Mouse (Mus musculus) spleen, adult 2 months (tissue): ENCODE data around the gene Gm42715. TPM values are rescaled to one million over a fixed set of nuclear protein-coding genes. Genes with fewer than 3 reads are reported as not detected.

Experiments used
- DNase-seq, 2 experiments: peaks; one replicate each; pipeline versions ENCODE4 v3.0.0 to v3.0.0-alpha.2; 2012 to 2021; ENCODE audit warnings: low spot score in 2 of 2, low read depth in 1 of 2
- H3K27ac ChIP-seq: fragments of 200-500 bp; 2 replicates; pipeline ENCODE4 v1.5.1; 2012; ENCODE audit warnings: low read length, inconsistent platforms; ENCODE audit not compliant: insufficient read depth
- H3K27me3 ChIP-seq: fragments of 200-500 bp; 2 replicates; pipeline ENCODE4 v1.6.1; 2012; ENCODE audit warnings: mild to moderate bottlenecking, moderate library complexity, low read length, inconsistent platforms; ENCODE audit not compliant: control insufficient read depth, insufficient read depth
- H3K36me3 ChIP-seq: fragments of 200-500 bp; 2 replicates; pipeline ENCODE4 v1.6.1; 2012; ENCODE audit warnings: mild to moderate bottlenecking, low read length, inconsistent platforms; ENCODE audit not compliant: control insufficient read depth, insufficient read depth
- H3K4me1 ChIP-seq: fragments of 200-500 bp; 2 replicates; pipeline ENCODE4 v1.6.1; 2011; ENCODE audit warnings: inconsistent platforms; ENCODE audit not compliant: control insufficient read depth, insufficient read depth, insufficient read length
- H3K4me3 ChIP-seq: fragments of 200-500 bp; 2 replicates; pipeline ENCODE4 v1.5.1; 2011; ENCODE audit warnings: mild to moderate bottlenecking, inconsistent platforms; ENCODE audit not compliant: insufficient read depth, insufficient read length; ENCODE audit errors: extremely low read depth
- CTCF ChIP-seq: fragments of 200-500 bp; IDR thresholded peaks from 2 replicates; pipeline ENCODE4 v1.5.1; 2011; ENCODE audit warnings: mild to moderate bottlenecking, inconsistent platforms; ENCODE audit not compliant: insufficient read depth, insufficient read length, insufficient replicate concordance; ENCODE audit errors: extremely low read depth
- POLR2A ChIP-seq: fragments of 200-500 bp; IDR thresholded peaks from 2 replicates; pipeline ENCODE4 v1.6.1; 2011; ENCODE audit warnings: low read depth, low read length, inconsistent platforms
- WGBS: fragments of 180-500 bp; shearing (Covaris S2); methylation state at CpG from one replicate; pipeline ENCODE4 v1.1.7; 2018; 5-methylcytosine and 5-hydroxymethylcytosine counted together
- polyA plus RNA-seq: library from polyadenylated mRNA; depleted of rRNA; stranded (reverse); fragments of >200 nt; gene quantifications from 2 replicates; pipeline ENCODE4 v1.2.3, GENCODE M21; 2012

Gene Gm42715
- polyA plus RNA-seq, 1 experiment = 14.6 TPM

- no peaks in the 10 kb centered on the region for H3K27me3 ChIP-seq
- H3K4me3 ChIP-seq = no peak overlapping the region
- H3K4me1 ChIP-seq = no peaks in the 10 kb centered on the region; the same call in 1 of the 2 replicates
- no peak for TF ChIP-seq POLR2A
- no peak for TF ChIP-seq CTCF
- 96% methylated on average over 6 of the region's 6 CpGs for WGBS
- no peak for DNase-seq
- no peak overlapping the region for H3K27ac ChIP-seq
- H3K36me3 ChIP-seq = peaks cover 29% of the 10 kb centered on the region
Measured at GRCm38 (mm10) chr7:127583260-127583659, 63.9 kb downstream of the Gm42715 start.

- Histone ChIP-seq H3K27me3 (no peaks in the 10 kb centered on the region), H3K36me3 (peaks cover 21% of the 10 kb centered on the region), H3K4me1 (peaks cover 5% of the 10 kb centered on the region; the same call in 1 of the 2 replicates), H3K27ac (no peak overlapping the region), H3K4me3 (no peak overlapping the region)
- DNase-seq = no peak
- TF ChIP-seq POLR2A (no peak), CTCF (no peak)
- WGBS = 70% methylated on average over 7 of the region's 7 CpGs
Measured at GRCm38 (mm10) chr7:127585031-127585430, 65.6 kb downstream of the Gm42715 start.

GRCm38 (mm10) chr7:127586149-127586548 is 66.8 kb downstream of the Gm42715 start:
- DNase-seq = no peak
- Histone ChIP-seq H3K27ac (no peak overlapping the region), H3K27me3 (no peaks in the 10 kb centered on the region), H3K36me3 (peaks cover 24% of the 10 kb centered on the region), H3K4me3 (no peak overlapping the region), H3K4me1 (peaks cover 5% of the 10 kb centered on the region; the same call in 1 of the 2 replicates)
- WGBS = 83% methylated on average over 6 of the region's 6 CpGs
- TF ChIP-seq CTCF = no peak
- TF ChIP-seq POLR2A = no peak

GRCm38 (mm10) chr7:127587196-127587595 is 67.8 kb downstream of the Gm42715 start:
- H3K36me3 ChIP-seq = peaks cover 30% of the 10 kb centered on the region
- TF ChIP-seq POLR2A (no peak), CTCF (no peak)
- whole genome bisulfite sequencing = 69% methylated on average over 5 of the region's 5 CpGs
- no peak overlapping the region for H3K27ac ChIP-seq
- H3K27me3 ChIP-seq = no peaks in the 10 kb centered on the region
- H3K4me1 ChIP-seq = peaks cover 5% of the 10 kb centered on the region; the same call in 1 of the 2 replicates
- H3K4me3 ChIP-seq = no peak overlapping the region
- DNase-seq = no peak

- TF ChIP-seq CTCF = no peak
- TF ChIP-seq POLR2A = peak; percentile 51; the same call in 1 of the 2 replicates
- Histone ChIP-seq H3K27me3 (no peaks in the 10 kb centered on the region), H3K36me3 (peaks cover 27% of the 10 kb centered on the region), H3K27ac (peak within 1 kb of the TSS; percentile 46), H3K4me1 (peaks cover 5% of the 10 kb centered on the region; the same call in 1 of the 2 replicates), H3K4me3 (peak within 1 kb of the TSS; percentile 80)
- under 1% methylated on average over 50 of the region's 50 CpGs for WGBS
- peak; percentile 90 to 97 for DNase-seq
Measured at GRCm38 (mm10) chr7:127588011-127588871, 68.9 kb downstream of the Gm42715 start, which contains the start of the genes Ccdc189 and Rnf40. TSS of gene Ccdc189 (minus strand) at chr7:127588595. TSS of gene Rnf40 (plus strand) at chr7:127588767.

- Histone ChIP-seq H3K4me1 (peaks cover 5% of the 10 kb centered on the region; the same call in 1 of the 2 replicates), H3K27ac (peak overlapping the region; percentile 42), H3K27me3 (no peaks in the 10 kb centered on the region), H3K4me3 (peak overlapping the region; percentile 80), H3K36me3 (peaks cover 30% of the 10 kb centered on the region)
- TF ChIP-seq POLR2A = no peak
- TF ChIP-seq CTCF = no peak
- DNase-seq = no peak
- WGBS = 5% methylated on average over 29 of the region's 29 CpGs
Measured at GRCm38 (mm10) chr7:127588901-127589300, 69.5 kb downstream of the Gm42715 start.

GRCm38 (mm10) chr7:127589637-127590036 is 70.3 kb downstream of the Gm42715 start:
- WGBS = 94% methylated on average over 9 of the region's 9 CpGs
- H3K27me3 ChIP-seq = no peaks in the 10 kb centered on the region
- no peak overlapping the region for H3K4me3 ChIP-seq
- peaks cover 36% of the 10 kb centered on the region for H3K36me3 ChIP-seq
- no peak for TF ChIP-seq POLR2A
- TF ChIP-seq CTCF = no peak
- peaks cover 5% of the 10 kb centered on the region; the same call in 1 of the 2 replicates for H3K4me1 ChIP-seq
- H3K27ac ChIP-seq = no peak overlapping the region
- DNase-seq = no peak
